Mouse (Mus musculus): ENCODE results near the gene Tpm1. TPM values are rescaled to one million over a fixed set of nuclear protein-coding genes. Genes with fewer than 3 reads are reported as not detected.

Gene Tpm1
- total RNA-seq, 1 experiment: 860 TPM

- H3K4me3 ChIP-seq (ENCODE audit: insufficient read depth in 1 of 2, low read depth in 1 of 2, low read length in 2 of 2, poor library complexity in 1 of 2, severe bottlenecking in 1 of 2): no peak overlapping the region
- in situ Hi-C loops (cut with MboI; ENCODE audit: low sequenced_read_pairs in 2 of 2, unreplicated experiment in 2 of 2): no loop called here
- DNase-seq (ENCODE audit: low read depth, low spot score): no peak
- TF ChIP-seq ZC3H11A (IDR thresholded peaks at IDR 0.05; ENCODE audit: borderline replicate concordance, low read depth, low read length) (no peak), HCFC1 (IDR thresholded peaks at IDR 0.05; ENCODE audit: borderline replicate concordance, insufficient read depth, low read length) (no peak), MAFK (IDR thresholded peaks at IDR 0.05; ENCODE audit: insufficient read depth, low read depth, low read length) (no peak), CHD2 (IDR thresholded peaks at IDR 0.05; ENCODE audit: low read depth, low read length) (no peak), ZNF384 (IDR thresholded peaks at IDR 0.05; ENCODE audit: low read depth, low read length) (no peak)
- H3K9ac ChIP-seq (ENCODE audit: insufficient read depth, low read depth, low read length, poor library complexity, severe bottlenecking): no peak overlapping the region
- no peak overlapping the region for H3K27ac ChIP-seq (ENCODE audit: insufficient read depth, low read depth, low read length, poor library complexity, severe bottlenecking)
- H3K36me3 ChIP-seq (ENCODE audit: control insufficient read depth, insufficient read depth, low read length, poor library complexity, severe bottlenecking): no peaks in the 10 kb centered on the region
- peaks cover 0 to 4% of the 10 kb centered on the region in 2 experiments; a peak in 2 of 4 replicates for H3K4me1 ChIP-seq (ENCODE audit: control insufficient read depth in 2 of 2, insufficient read depth in 2 of 2, low read length in 2 of 2, poor library complexity in 1 of 2)
- H3K9me3 ChIP-seq (ENCODE audit: control insufficient read depth, insufficient read depth, low read depth, low read length): no peaks in the 10 kb centered on the region
Observed at GRCm38 (mm10) chr9:67050736-67051337, 1.6 kb upstream of the Tpm1 start.

- TF ChIP-seq CHD2 (IDR thresholded peaks at IDR 0.05; ENCODE audit: low read depth, low read length) (no peak), HCFC1 (IDR thresholded peaks at IDR 0.05; ENCODE audit: borderline replicate concordance, insufficient read depth, low read length) (no peak), MAFK (IDR thresholded peaks at IDR 0.05; ENCODE audit: insufficient read depth, low read depth, low read length) (no peak), ZC3H11A (IDR thresholded peaks at IDR 0.05; ENCODE audit: borderline replicate concordance, low read depth, low read length) (no peak), ZNF384 (IDR thresholded peaks at IDR 0.05; ENCODE audit: low read depth, low read length) (no peak)
- Histone ChIP-seq H3K4me1 (ENCODE audit: control insufficient read depth in 2 of 2, insufficient read depth in 2 of 2, low read length in 2 of 2, poor library complexity in 1 of 2) (peaks cover 0 to 6% of the 10 kb centered on the region in 2 experiments; a peak in 2 of 4 replicates), H3K9me3 (ENCODE audit: control insufficient read depth, insufficient read depth, low read depth, low read length) (no peaks in the 10 kb centered on the region), H3K36me3 (ENCODE audit: control insufficient read depth, insufficient read depth, low read length, poor library complexity, severe bottlenecking) (no peaks in the 10 kb centered on the region), H3K27ac (ENCODE audit: insufficient read depth, low read depth, low read length, poor library complexity, severe bottlenecking) (no peak overlapping the region), H3K9ac (ENCODE audit: insufficient read depth, low read depth, low read length, poor library complexity, severe bottlenecking) (peak overlapping the region; percentile 73; the same call in 1 of the 2 replicates), H3K4me3 (ENCODE audit: insufficient read depth in 1 of 2, low read depth in 1 of 2, low read length in 2 of 2, poor library complexity in 1 of 2, severe bottlenecking in 1 of 2) (peak overlapping the region; percentile 55 to 59; a peak in 3 of 4 replicates)
- no peak for DNase-seq (ENCODE audit: low read depth, low spot score)
- in situ Hi-C loops (cut with MboI; ENCODE audit: low sequenced_read_pairs in 2 of 2, unreplicated experiment in 2 of 2): no loop called here
Observed at GRCm38 (mm10) chr9:67049836-67050235, 630 bp upstream of the Tpm1 start.

GRCm38 (mm10) chr9:67048483-67049085 is 622 bp downstream of the Tpm1 start:
- Histone ChIP-seq H3K9me3 (ENCODE audit: control insufficient read depth, insufficient read depth, low read depth, low read length) (no peaks in the 10 kb centered on the region), H3K27ac (ENCODE audit: insufficient read depth, low read depth, low read length, poor library complexity, severe bottlenecking) (no peak overlapping the region), H3K4me3 (ENCODE audit: insufficient read depth in 1 of 2, low read depth in 1 of 2, low read length in 2 of 2, poor library complexity in 1 of 2, severe bottlenecking in 1 of 2) (peak overlapping the region; percentile 55 to 59), H3K36me3 (ENCODE audit: control insufficient read depth, insufficient read depth, low read length, poor library complexity, severe bottlenecking) (no peaks in the 10 kb centered on the region), H3K4me1 (ENCODE audit: control insufficient read depth in 2 of 2, insufficient read depth in 2 of 2, low read length in 2 of 2, poor library complexity in 1 of 2) (peaks cover 0 to 6% of the 10 kb centered on the region in 2 experiments; a peak in 3 of 4 replicates), H3K9ac (ENCODE audit: insufficient read depth, low read depth, low read length, poor library complexity, severe bottlenecking) (peak overlapping the region; percentile 73)
- in situ Hi-C loops (cut with MboI; ENCODE audit: low sequenced_read_pairs in 2 of 2, unreplicated experiment in 2 of 2): no loop called here
- no peak for DNase-seq (ENCODE audit: low read depth, low spot score)
- TF ChIP-seq ZC3H11A (IDR thresholded peaks at IDR 0.05; ENCODE audit: borderline replicate concordance, low read depth, low read length) (no peak), ZNF384 (IDR thresholded peaks at IDR 0.05; ENCODE audit: low read depth, low read length) (no peak), HCFC1 (IDR thresholded peaks at IDR 0.05; ENCODE audit: borderline replicate concordance, insufficient read depth, low read length) (no peak), MAFK (IDR thresholded peaks at IDR 0.05; ENCODE audit: insufficient read depth, low read depth, low read length) (no peak), CHD2 (IDR thresholded peaks at IDR 0.05; ENCODE audit: low read depth, low read length) (no peak)

- H3K36me3 ChIP-seq (ENCODE audit: control insufficient read depth, insufficient read depth, low read length, poor library complexity, severe bottlenecking): no peaks in the 10 kb centered on the region
- DNase-seq (ENCODE audit: low read depth, low spot score): no peak
- peaks cover 0 to 6% of the 10 kb centered on the region in 2 experiments; a peak in 3 of 4 replicates for H3K4me1 ChIP-seq (ENCODE audit: control insufficient read depth in 2 of 2, insufficient read depth in 2 of 2, low read length in 2 of 2, poor library complexity in 1 of 2)
- no peaks in the 10 kb centered on the region for H3K9me3 ChIP-seq (ENCODE audit: control insufficient read depth, insufficient read depth, low read depth, low read length)
- H3K4me3 ChIP-seq (ENCODE audit: insufficient read depth in 1 of 2, low read depth in 1 of 2, low read length in 2 of 2, poor library complexity in 1 of 2, severe bottlenecking in 1 of 2): peak overlapping the region; percentile 55 to 59
- in situ Hi-C loops (cut with MboI; ENCODE audit: low sequenced_read_pairs in 2 of 2, unreplicated experiment in 2 of 2): no loop called here
- no peak overlapping the region for H3K27ac ChIP-seq (ENCODE audit: insufficient read depth, low read depth, low read length, poor library complexity, severe bottlenecking)
- H3K9ac ChIP-seq (ENCODE audit: insufficient read depth, low read depth, low read length, poor library complexity, severe bottlenecking): peak overlapping the region; percentile 73
- TF ChIP-seq HCFC1 (IDR thresholded peaks at IDR 0.05; ENCODE audit: borderline replicate concordance, insufficient read depth, low read length) (no peak), MAFK (IDR thresholded peaks at IDR 0.05; ENCODE audit: insufficient read depth, low read depth, low read length) (no peak), CHD2 (IDR thresholded peaks at IDR 0.05; ENCODE audit: low read depth, low read length) (no peak), ZC3H11A (IDR thresholded peaks at IDR 0.05; ENCODE audit: borderline replicate concordance, low read depth, low read length) (no peak), ZNF384 (IDR thresholded peaks at IDR 0.05; ENCODE audit: low read depth, low read length) (no peak)
Observed at GRCm38 (mm10) chr9:67047606-67048482, 1.4 kb downstream of the Tpm1 start.
